Mouse (Mus musculus) T-cell, adult 2 months (primary cell): ENCODE results near the gene Insm1.

Experiments
- DNase-seq: peaks from one replicate; pipeline ENCODE4 v3.0.0; 2022; ENCODE audit warnings: low spot score

The Insm1 gene

GRCm38 (mm10) chr2:146262966-146263365 is 41.2 kb downstream of the Insm1 start:
- no peak for DNase-seq

GRCm38 (mm10) chr2:146265045-146265444 is 43.3 kb downstream of the Insm1 start:
- no peak for DNase-seq

- no peak for DNase-seq
These were observed 44.8 kb downstream of the Insm1 start for GRCm38 (mm10) chr2:146266539-146266938.
